Mouse (Mus musculus) lung, adult 2 months (tissue): Measurements from ENCODE around the gene Heatr9.

Experiments
- CTCF ChIP-seq: fragments of 200-500 bp; IDR thresholded peaks from 2 replicates; pipeline ENCODE4 v1.5.1; 2011; ENCODE audit warnings: mild to moderate bottlenecking, low read length, control low read depth; ENCODE audit not compliant: insufficient read depth
- POLR2A ChIP-seq: fragments of 200-500 bp; IDR thresholded peaks from 2 replicates; pipeline ENCODE4 v1.6.1; 2011; ENCODE audit warnings: low read depth, mild to moderate bottlenecking, control low read depth, low read length, borderline replicate concordance; ENCODE audit errors: extremely low read depth

DNA sequence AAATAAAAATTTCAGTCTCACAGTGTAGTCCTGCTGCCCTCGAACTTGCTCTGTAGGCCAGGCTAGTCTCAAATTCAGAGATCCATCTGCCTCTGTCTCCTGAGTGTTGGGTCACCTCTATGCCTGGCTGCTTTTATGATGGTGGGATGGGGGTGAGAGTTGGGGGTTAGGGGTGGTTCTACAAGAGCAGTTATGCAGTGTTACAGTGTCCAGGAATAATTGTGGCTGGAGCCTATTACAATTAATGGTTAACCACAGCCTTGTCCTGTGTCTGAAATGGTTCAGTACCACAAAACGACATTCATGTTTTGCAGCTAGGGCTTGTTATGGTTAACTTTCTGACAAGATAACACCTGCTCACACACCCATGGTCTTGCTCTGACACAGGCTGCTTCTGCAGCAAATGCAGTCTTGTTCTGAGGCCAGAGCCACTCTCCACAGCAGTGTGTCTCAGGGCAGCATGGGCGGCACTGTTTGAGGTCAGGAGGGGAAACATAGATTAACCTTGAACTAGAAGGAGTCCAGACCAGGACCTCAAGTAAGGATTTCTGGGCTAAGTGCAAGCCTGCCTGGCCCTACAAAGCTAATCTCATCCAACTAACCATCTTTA, 16.8 kb upstream of the Heatr9 start:
- TF ChIP-seq POLR2A (no peak), CTCF (no peak)
